Mouse (Mus musculus) cortical plate, adult 2 months (tissue): ENCODE measurements around the gene Calb2.

ENCODE experiments used
- CTCF ChIP-seq: fragments of 200-500 bp; IDR thresholded peaks from 2 replicates; pipeline ENCODE4 v1.5.1; 2011; ENCODE audit warnings: mild to moderate bottlenecking, control low read depth, low read length; ENCODE audit not compliant: insufficient read depth; ENCODE audit errors: extremely low read depth
- POLR2A ChIP-seq: fragments of 200-500 bp; IDR thresholded peaks from 2 replicates; pipeline ENCODE4 v1.6.1; 2011; ENCODE audit warnings: mild to moderate bottlenecking, low read length, control low read depth; ENCODE audit not compliant: insufficient read depth; ENCODE audit errors: extremely low read depth

DNA sequence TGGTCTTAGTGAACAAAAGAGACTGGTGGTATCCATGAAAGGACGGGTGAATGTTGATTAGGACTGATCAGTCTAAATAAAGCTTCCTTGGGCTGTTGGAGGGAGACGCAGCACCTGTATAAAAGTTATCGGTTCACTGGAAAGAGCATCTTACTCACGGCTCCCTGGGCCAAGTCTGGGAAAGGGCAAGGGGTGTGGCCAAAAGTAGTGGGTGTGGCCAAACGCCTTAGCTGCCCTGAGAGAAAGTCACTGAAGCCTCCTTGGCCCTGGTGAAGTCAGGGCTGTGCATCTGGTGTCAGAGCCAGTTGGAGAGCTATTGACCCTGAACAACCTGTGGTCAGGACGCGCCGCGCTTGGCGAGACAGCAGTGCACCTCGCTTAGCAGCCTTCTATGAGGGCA lies 15.7 kb upstream of the Calb2 start:
- TF ChIP-seq POLR2A (no peak), CTCF (no peak)
